Mouse (Mus musculus): ENCODE results near the gene Tmbim1. TPM values are rescaled to one million over a fixed set of nuclear protein-coding genes. Genes with fewer than 3 reads are reported as not detected.
"Not testable (repeated sequence)": the region's sequence is repeated elsewhere in the genome, so short reads cannot be mapped to it uniquely, and the experiment has no call there.

The Tmbim1 gene
- polyA plus RNA-seq, 1 experiment = 60.8 TPM

GRCm38 (mm10) chr1:74292331-74293020 is 12.9 kb downstream of the Tmbim1 start:
- Histone ChIP-seq H3K4me3 (ENCODE audit: extremely low read depth, insufficient read depth, insufficient read length) (no peak overlapping the region), H3K4me1 (ENCODE audit: control insufficient read depth, insufficient read depth, insufficient read length) (peaks cover 4% of the 10 kb centered on the region; the same call in 1 of the 2 replicates), H3K27me3 (ENCODE audit: control insufficient read depth, insufficient read depth, low read length) (no peaks in the 10 kb centered on the region), H3K27ac (ENCODE audit: insufficient read depth, low read length) (no peak overlapping the region), H3K36me3 (ENCODE audit: control insufficient read depth, insufficient read depth, low read length) (peaks cover 1% of the 10 kb centered on the region; the same call in 1 of the 2 replicates)
- TF ChIP-seq CTCF (IDR thresholded peaks at IDR 0.05; ENCODE audit: extremely low read depth, insufficient read depth, insufficient read length, insufficient replicate concordance) (no peak), POLR2A (IDR thresholded peaks at IDR 0.05; ENCODE audit: low read depth, low read length) (no peak)
- DNase-seq (ENCODE audit: low read depth in 1 of 2, low spot score in 2 of 2) = no peak
- 93% methylated on average over 11 of the region's 11 CpGs for WGBS

GRCm38 (mm10) chr1:74290141-74290540 is 15.3 kb downstream of the Tmbim1 start:
- TF ChIP-seq POLR2A (IDR thresholded peaks at IDR 0.05; ENCODE audit: low read depth, low read length) = no peak
- H3K36me3 ChIP-seq (ENCODE audit: control insufficient read depth, insufficient read depth, low read length) = peaks cover 1% of the 10 kb centered on the region; the same call in 1 of the 2 replicates
- peaks cover 4% of the 10 kb centered on the region; the same call in 1 of the 2 replicates for H3K4me1 ChIP-seq (ENCODE audit: control insufficient read depth, insufficient read depth, insufficient read length)

GRCm38 (mm10) chr1:74289740-74290139 is 15.7 kb downstream of the Tmbim1 start:
- WGBS = 92% methylated on average over 2 of the region's 2 CpGs
- Histone ChIP-seq H3K36me3 (ENCODE audit: control insufficient read depth, insufficient read depth, low read length) (peaks cover 1% of the 10 kb centered on the region; the same call in 1 of the 2 replicates), H3K4me1 (ENCODE audit: control insufficient read depth, insufficient read depth, insufficient read length) (peaks cover 2% of the 10 kb centered on the region; the same call in 1 of the 2 replicates), H3K27ac (ENCODE audit: insufficient read depth, low read length) (no peak overlapping the region), H3K4me3 (ENCODE audit: extremely low read depth, insufficient read depth, insufficient read length) (no peak overlapping the region), H3K27me3 (ENCODE audit: control insufficient read depth, insufficient read depth, low read length) (no peaks in the 10 kb centered on the region)
- no peak for DNase-seq (ENCODE audit: low read depth in 1 of 2, low spot score in 2 of 2)
- TF ChIP-seq POLR2A (IDR thresholded peaks at IDR 0.05; ENCODE audit: low read depth, low read length) (no peak), CTCF (IDR thresholded peaks at IDR 0.05; ENCODE audit: extremely low read depth, insufficient read depth, insufficient read length, insufficient replicate concordance) (no peak)

More at GRCm38 (mm10) chr1:74290141-74290540, 15.3 kb downstream of the Tmbim1 start:
- no peak for DNase-seq (ENCODE audit: low read depth in 1 of 2, low spot score in 2 of 2)
- H3K27me3 ChIP-seq (ENCODE audit: control insufficient read depth, insufficient read depth, low read length) = no peaks in the 10 kb centered on the region
- H3K4me3 ChIP-seq (ENCODE audit: extremely low read depth, insufficient read depth, insufficient read length) = no peak overlapping the region
- no peak overlapping the region for H3K27ac ChIP-seq (ENCODE audit: insufficient read depth, low read length)
- WGBS = 86% methylated on average over 5 of the region's 5 CpGs

- DNase-seq (ENCODE audit: low read depth in 1 of 2, low spot score in 2 of 2) = no peak
- Histone ChIP-seq H3K27me3 (ENCODE audit: control insufficient read depth, insufficient read depth, low read length) (no peaks in the 10 kb centered on the region), H3K27ac (ENCODE audit: insufficient read depth, low read length) (no peak overlapping the region)
These were observed 16.2 kb downstream of the Tmbim1 start for GRCm38 (mm10) chr1:74289248-74289647.

GRCm38 (mm10) chr1:74288327-74288726 is 17.1 kb downstream of the Tmbim1 start:
- Histone ChIP-seq H3K27me3 (ENCODE audit: control insufficient read depth, insufficient read depth, low read length) (no peaks in the 10 kb centered on the region), H3K36me3 (ENCODE audit: control insufficient read depth, insufficient read depth, low read length) (peaks cover 1% of the 10 kb centered on the region; the same call in 1 of the 2 replicates), H3K4me1 (ENCODE audit: control insufficient read depth, insufficient read depth, insufficient read length) (peaks cover 6% of the 10 kb centered on the region; the same call in 1 of the 2 replicates), H3K27ac (ENCODE audit: insufficient read depth, low read length) (no peak overlapping the region), H3K4me3 (ENCODE audit: extremely low read depth, insufficient read depth, insufficient read length) (no peak overlapping the region)
- 89% methylated on average over 4 of the region's 4 CpGs for WGBS
- TF ChIP-seq POLR2A (IDR thresholded peaks at IDR 0.05; ENCODE audit: low read depth, low read length) (no peak), CTCF (IDR thresholded peaks at IDR 0.05; ENCODE audit: extremely low read depth, insufficient read depth, insufficient read length, insufficient replicate concordance) (no peak)
- no peak for DNase-seq (ENCODE audit: low read depth in 1 of 2, low spot score in 2 of 2)

More at GRCm38 (mm10) chr1:74289248-74289647, 16.2 kb downstream of the Tmbim1 start:
- H3K4me1 ChIP-seq (ENCODE audit: control insufficient read depth, insufficient read depth, insufficient read length) = peaks cover 2% of the 10 kb centered on the region; the same call in 1 of the 2 replicates
- 85% methylated on average over 9 of the region's 9 CpGs for WGBS
- H3K4me3 ChIP-seq (ENCODE audit: extremely low read depth, insufficient read depth, insufficient read length) = no peak overlapping the region
- H3K36me3 ChIP-seq (ENCODE audit: control insufficient read depth, insufficient read depth, low read length) = peaks cover 1% of the 10 kb centered on the region; the same call in 1 of the 2 replicates
- no peak for TF ChIP-seq CTCF (IDR thresholded peaks at IDR 0.05; ENCODE audit: extremely low read depth, insufficient read depth, insufficient read length, insufficient replicate concordance)
- TF ChIP-seq POLR2A (IDR thresholded peaks at IDR 0.05; ENCODE audit: low read depth, low read length) = no peak

- H3K27me3 ChIP-seq (ENCODE audit: control insufficient read depth, insufficient read depth, low read length); H3K27ac ChIP-seq (ENCODE audit: insufficient read depth, low read length); DNase-seq (ENCODE audit: low read depth in 1 of 2, low spot score in 2 of 2); H3K4me3 ChIP-seq (ENCODE audit: extremely low read depth, insufficient read depth, insufficient read length); H3K4me1 ChIP-seq (ENCODE audit: control insufficient read depth, insufficient read depth, insufficient read length); H3K36me3 ChIP-seq (ENCODE audit: control insufficient read depth, insufficient read depth, low read length): not testable (repeated sequence)
- WGBS = 59% methylated on average over 16 of the region's 17 CpGs
These were observed 18.4 kb downstream of the Tmbim1 start for GRCm38 (mm10) chr1:74286869-74287607.
